ENCODE assay signal across 10 mouse cellular contexts in the genomic region with DNA sequence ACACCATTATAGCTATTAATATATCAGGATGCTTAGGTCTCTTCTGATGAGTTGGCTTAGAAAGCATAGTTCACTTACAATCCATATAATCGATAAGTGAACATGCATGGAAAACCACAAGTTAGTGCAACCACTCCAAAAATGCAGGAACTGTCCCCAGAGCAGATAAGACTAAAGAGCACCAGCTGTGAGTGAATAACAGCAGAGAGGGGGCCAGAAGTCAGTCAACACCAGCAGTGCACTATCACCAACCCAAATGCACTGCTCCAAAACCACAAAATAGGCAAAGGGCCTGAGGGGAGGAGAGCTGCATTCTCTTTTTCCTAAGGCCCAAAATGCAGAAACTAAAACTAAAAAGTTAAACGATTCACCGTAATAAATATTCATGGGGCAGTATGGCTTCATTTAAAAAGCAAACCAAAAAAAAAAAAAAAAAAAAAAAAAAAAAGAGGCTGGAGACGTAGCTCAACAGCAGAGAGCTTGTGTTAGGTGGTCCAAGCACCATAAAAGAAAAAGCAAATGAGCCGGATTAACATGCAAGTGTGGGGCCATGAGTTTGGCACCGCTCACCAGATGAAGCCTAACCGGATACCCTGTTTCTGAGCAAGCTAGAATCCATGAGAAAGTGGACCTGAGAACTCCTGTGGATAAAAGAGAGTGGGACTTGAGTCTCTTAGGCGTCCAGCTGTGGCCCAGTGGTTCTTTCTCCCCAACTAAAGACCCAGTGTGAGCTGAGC. TPM values are rescaled to one million over a fixed set of nuclear protein-coding genes. Genes with fewer than 3 reads are reported as not detected.
DNase-seq lines count a peak whose midpoint lies in the region; ATAC-seq lines count a peak whose summit lies in the region.
"Had no signal": no experiment of that assay in that cellular context is flagged by ENCODE, and none has a peak within 500 bp of the region (broad histone marks: within the 10 kb centered on the region; RNA-seq: fewer than 3 reads in every experiment).

No protein-coding gene starts in this region.

- H3K9me3 ChIP-seq in embryonic facial prominence, embryonic 12.5 days = no peaks in the 10 kb centered on the region
- no peaks in the 10 kb centered on the region for H3K9me3 ChIP-seq in embryonic facial prominence, embryonic 10.5 days
- H3K9me3 ChIP-seq in midbrain, embryonic 14.5 days (ENCODE audit: control insufficient read depth, low read length) = no peaks in the 10 kb centered on the region
- no peaks in the 10 kb centered on the region for H3K9me3 ChIP-seq in midbrain, embryonic 10.5 days (replicated peaks)
- no peaks in the 10 kb centered on the region for H3K9me3 ChIP-seq in forebrain, embryonic 14.5 days (replicated peaks; ENCODE audit: control insufficient read depth, low read length)

- peaks cover 19% of the 10 kb centered on the region for H3K4me1 ChIP-seq in embryonic facial prominence, embryonic 12.5 days
- H3K4me1 ChIP-seq in embryonic facial prominence, embryonic 10.5 days = peaks cover 30% of the 10 kb centered on the region
- no peaks in the 10 kb centered on the region for H3K4me1 ChIP-seq in midbrain, embryonic 14.5 days (ENCODE audit: control insufficient read depth, insufficient read depth, low read length)
- H3K4me1 ChIP-seq in midbrain, embryonic 10.5 days = peaks cover 6% of the 10 kb centered on the region
- H3K4me1 ChIP-seq in forebrain, embryonic 14.5 days (ENCODE audit: control insufficient read depth, insufficient read depth, low read length) = peaks cover 4% of the 10 kb centered on the region; the same call in 1 of the 2 replicates

- no peak for DNase-seq in embryonic facial prominence, embryonic 10.5 days (ENCODE audit: low spot score)
- no peak for DNase-seq in midbrain, embryonic 14.5 days
- no peak for DNase-seq in midbrain, embryonic 10.5 days (ENCODE audit: low spot score)
- peak; percentile 67 for DNase-seq in forebrain, embryonic 14.5 days (ENCODE audit: low spot score)
- no peak for DNase-seq in spleen, postnatal 36 days (ENCODE audit: low spot score in 2 of 2)
- no peak for DNase-seq in layer of hippocampus, adult 11-12 months (ENCODE audit: low spot score)
- DNase-seq: gastrocnemius, adult 2 months; thymus, postnatal 25 days had no signal

- H3K27me3 ChIP-seq in embryonic facial prominence, embryonic 12.5 days = no peaks in the 10 kb centered on the region
- no peaks in the 10 kb centered on the region for H3K27me3 ChIP-seq in embryonic facial prominence, embryonic 10.5 days (replicated peaks; ENCODE audit: low read depth, poor library complexity, severe bottlenecking)
- no peaks in the 10 kb centered on the region for H3K27me3 ChIP-seq in midbrain, embryonic 14.5 days (ENCODE audit: control insufficient read depth, insufficient read depth, low read length)
- no peaks in the 10 kb centered on the region for H3K27me3 ChIP-seq in midbrain, embryonic 10.5 days (ENCODE audit: low read depth, poor library complexity, severe bottlenecking)
- no peaks in the 10 kb centered on the region for H3K27me3 ChIP-seq in forebrain, embryonic 14.5 days (replicated peaks; ENCODE audit: control insufficient read depth, insufficient read depth, low read length)

- H3K9ac ChIP-seq in embryonic facial prominence, embryonic 12.5 days = no peak overlapping the region
- no peak overlapping the region for H3K9ac ChIP-seq in midbrain, embryonic 14.5 days (replicated peaks; ENCODE audit: low read length)
- no peak overlapping the region for H3K9ac ChIP-seq in forebrain, embryonic 14.5 days (ENCODE audit: low read length)

- no peaks in the 10 kb centered on the region for H3K36me3 ChIP-seq in embryonic facial prominence, embryonic 12.5 days
- no peaks in the 10 kb centered on the region for H3K36me3 ChIP-seq in embryonic facial prominence, embryonic 10.5 days (replicated peaks)
- H3K36me3 ChIP-seq in midbrain, embryonic 14.5 days (ENCODE audit: control insufficient read depth, insufficient read depth, low read length) = no peaks in the 10 kb centered on the region
- no peaks in the 10 kb centered on the region for H3K36me3 ChIP-seq in midbrain, embryonic 10.5 days
- H3K36me3 ChIP-seq in forebrain, embryonic 14.5 days (ENCODE audit: control insufficient read depth, insufficient read depth, low read length) = no peaks in the 10 kb centered on the region

- no peak overlapping the region for H3K4me2 ChIP-seq in embryonic facial prominence, embryonic 12.5 days (replicated peaks)
- no peak overlapping the region for H3K4me2 ChIP-seq in midbrain, embryonic 14.5 days (ENCODE audit: low read length)
- no peak overlapping the region for H3K4me2 ChIP-seq in forebrain, embryonic 14.5 days (ENCODE audit: low read length)

- 0 out of 2 replicates have a peak overlapping the region, but pooled peaks have one; percentile 36 for H3K27ac ChIP-seq in embryonic facial prominence, embryonic 12.5 days
- H3K27ac ChIP-seq in embryonic facial prominence, embryonic 10.5 days (replicated peaks) = no peak overlapping the region
- H3K27ac ChIP-seq in midbrain, embryonic 14.5 days (replicated peaks; ENCODE audit: low read depth, low read length) = 0 out of 2 replicates have a peak overlapping the region, but pooled peaks have one; percentile 20
- H3K27ac ChIP-seq in midbrain, embryonic 10.5 days (replicated peaks) = no peak overlapping the region
- peak overlapping the region; percentile 52 for H3K27ac ChIP-seq in forebrain, embryonic 14.5 days (ENCODE audit: low read depth, low read length)
- H3K27ac ChIP-seq: gastrocnemius, adult 2 months had no signal

- H3K4me3 ChIP-seq in embryonic facial prominence, embryonic 12.5 days = no peak overlapping the region
- no peak overlapping the region for H3K4me3 ChIP-seq in embryonic facial prominence, embryonic 10.5 days
- no peak overlapping the region for H3K4me3 ChIP-seq in midbrain, embryonic 14.5 days (replicated peaks; ENCODE audit: low read depth, low read length)
- no peak overlapping the region for H3K4me3 ChIP-seq in midbrain, embryonic 10.5 days
- H3K4me3 ChIP-seq in forebrain, embryonic 14.5 days (ENCODE audit: low read depth, low read length) = no peak overlapping the region
- H3K4me3 ChIP-seq: gastrocnemius, adult 2 months had no signal

- no peak for ATAC-seq in embryonic facial prominence, embryonic 12.5 days (ENCODE audit: insufficient number of reproducible peaks, insufficient read depth, low FRiP score, low TSS enrichment)
- ATAC-seq in midbrain, embryonic 14.5 days (ENCODE audit: low FRiP score, low TSS enrichment) = no peak
- ATAC-seq in forebrain, embryonic 14.5 days = peak; percentile 82
- peak; percentile 92 for ATAC-seq in megakaryocyte progenitor cell, adult 5-6 weeks (replicated peaks; ENCODE audit: poor library complexity)

- WGBS in embryonic facial prominence, embryonic 12.5 days = 69% methylated on average over 8 of the region's 8 CpGs
- WGBS in embryonic facial prominence, embryonic 10.5 days = 77% methylated on average over 8 of the region's 8 CpGs
- WGBS in midbrain, embryonic 14.5 days = 63% methylated on average over 8 of the region's 8 CpGs
- 77% methylated on average over 8 of the region's 8 CpGs for WGBS in midbrain, embryonic 10.5 days
- WGBS in forebrain, embryonic 14.5 days = 56% methylated on average over 8 of the region's 8 CpGs

RNA-seq across cellular contexts. Expression of a gene that starts 12.2 kb away (rescaled TPM):
- 62.2 and 62.5 TPM in 2 replicates for polyA plus RNA-seq in embryonic facial prominence, embryonic 12.5 days (2016; fragmentation: Nextera tagmentation; extraction: Ambion mirVana)
- polyA plus RNA-seq in embryonic facial prominence, embryonic 10.5 days (2016; fragmentation: Nextera tagmentation; extraction: Ambion mirVana) = 30.3 and 48.2 TPM in 2 replicates
- polyA plus RNA-seq in midbrain, embryonic 14.5 days (2014; fragmentation: Nextera tagmentation; extraction: Ambion mirVana) = 19.9 and 25.0 TPM in 2 replicates
- 16.1 and 18.7 TPM in 2 replicates for polyA plus RNA-seq in midbrain, embryonic 10.5 days (2016; fragmentation: Nextera tagmentation; extraction: Ambion mirVana)
- polyA plus RNA-seq in forebrain, embryonic 14.5 days (2014; fragmentation: Nextera tagmentation; extraction: Ambion mirVana) = 68.7 and 81.5 TPM in 2 replicates
- 183 and 199 TPM in 2 replicates for total RNA-seq in megakaryocyte progenitor cell, adult 5-6 weeks (2015)
- total RNA-seq in megakaryocyte progenitor cell, adult 5-6 weeks (2017) = 212 and 243 TPM in 2 replicates

Comparison
In these comparisons a context has a peak if more than half of its experiments do, and no peak if none do; other contexts are left out.
1. H3K27ac ChIP-seq: peak in embryonic facial prominence, embryonic 12.5 days (single experiment), midbrain, embryonic 14.5 days (single experiment) and forebrain, embryonic 14.5 days (single experiment); none in embryonic facial prominence, embryonic 10.5 days (single experiment) and midbrain, embryonic 10.5 days (single experiment).
2. ATAC-seq: peak in forebrain, embryonic 14.5 days (single experiment) and megakaryocyte progenitor cell, adult 5-6 weeks (single experiment); none in embryonic facial prominence, embryonic 12.5 days (single experiment) and midbrain, embryonic 14.5 days (single experiment).